ENCODE assay signal across 8 mouse cellular contexts in genomic region chr3:145648991-145649851, GRCm38 (mm10). TPM values are rescaled to one million over a fixed set of nuclear protein-coding genes. Genes with fewer than 3 reads are reported as not detected.
DNase-seq lines count a peak whose midpoint lies in the region; ATAC-seq lines count a peak whose summit lies in the region.

No protein-coding gene starts in this region.

- intact Hi-C loops in heart, postnatal 10 days (cut with DNase I) = loop anchor here (2.0 to 5.0 kb wide), 5 partner anchors 56 to 274 kb away; partner anchors contain the start of gene Bcl10

- ATAC-seq in megakaryocyte, adult 5-6 weeks (ENCODE audit: poor library complexity, severe bottlenecking) = no peak
- ATAC-seq in midbrain, embryonic 13.5 days = no peak

- DNase-seq in forebrain, embryonic 10.5 days (ENCODE audit: extremely low spot score, low spot score) = peak; percentile 69
- DNase-seq in heart, postnatal 10 days = peak; percentile 80 to 84
- peak; percentile 77 to 86 for DNase-seq in kidney, postnatal 4 days
- peak; percentile 36 for DNase-seq in urinary bladder, postnatal 10 days (ENCODE audit: low spot score)
- no peak for DNase-seq in cerebellum, postnatal 14 days

- peak overlapping the region; percentile 91 for H3K4me2 ChIP-seq in midbrain, embryonic 13.5 days (replicated peaks)

- under 1% methylated on average over 49 of the region's 49 CpGs for WGBS in forebrain, embryonic 10.5 days
- WGBS in midbrain, embryonic 13.5 days = under 1% methylated on average over 49 of the region's 49 CpGs

- H3K9me3 ChIP-seq in megakaryocyte, embryonic 14.5 days = 0 out of 2 replicates have a peak, but pooled peaks cover 5% of the 10 kb centered on the region
- no peaks in the 10 kb centered on the region for H3K9me3 ChIP-seq in forebrain, embryonic 10.5 days
- no peaks in the 10 kb centered on the region for H3K9me3 ChIP-seq in midbrain, embryonic 13.5 days

- peak overlapping the region; percentile 96 for H3K27ac ChIP-seq in forebrain, embryonic 10.5 days
- no peak overlapping the region for H3K27ac ChIP-seq in midbrain, embryonic 13.5 days

- H3K36me3 ChIP-seq in megakaryocyte, embryonic 14.5 days (replicated peaks; ENCODE audit: low read length) = no peaks in the 10 kb centered on the region
- H3K36me3 ChIP-seq in forebrain, embryonic 10.5 days (replicated peaks) = peaks cover 18% of the 10 kb centered on the region
- H3K36me3 ChIP-seq in midbrain, embryonic 13.5 days = no peaks in the 10 kb centered on the region

- peaks cover 57% of the 10 kb centered on the region for H3K4me1 ChIP-seq in megakaryocyte, embryonic 14.5 days
- H3K4me1 ChIP-seq in forebrain, embryonic 10.5 days = peaks cover 97% of the 10 kb centered on the region
- peaks cover 75% of the 10 kb centered on the region for H3K4me1 ChIP-seq in midbrain, embryonic 13.5 days (replicated peaks)

- H3K4me3 ChIP-seq in megakaryocyte, embryonic 14.5 days (replicated peaks) = peak overlapping the region; percentile 89
- peak overlapping the region; percentile 82 for H3K4me3 ChIP-seq in forebrain, embryonic 10.5 days
- peak overlapping the region; percentile 56 for H3K4me3 ChIP-seq in midbrain, embryonic 13.5 days (replicated peaks)

- H3K9ac ChIP-seq in midbrain, embryonic 13.5 days (replicated peaks) = peak overlapping the region; percentile 72

- H3K27me3 ChIP-seq in megakaryocyte, embryonic 14.5 days (replicated peaks) = peaks cover 77% of the 10 kb centered on the region
- H3K27me3 ChIP-seq in forebrain, embryonic 10.5 days (ENCODE audit: poor library complexity, severe bottlenecking) = peaks cover 37% of the 10 kb centered on the region
- peaks cover 64% of the 10 kb centered on the region for H3K27me3 ChIP-seq in midbrain, embryonic 13.5 days

RNA-seq across cellular contexts. Expression of gene Ccn1, which starts 0.6 kb away (rescaled TPM):
- 0.22 and 2.2 TPM in 2 replicates for polyA plus RNA-seq in megakaryocyte, embryonic 14.5 days (2012; ENCODE audit: insufficient read depth, low replicate concordance)
- not detected in 2 replicates for total RNA-seq in megakaryocyte, adult 5-6 weeks (2015)
- 0.08 and 0.15 TPM in 2 replicates for total RNA-seq in megakaryocyte, adult 5-6 weeks (2017)
- 49.9 and 64.8 TPM in 2 replicates for polyA plus RNA-seq in forebrain, embryonic 10.5 days (2016; fragmentation: Nextera tagmentation; extraction: Ambion mirVana)
- 10 to 100 TPM; 39.4 to 45.3 TPM for total RNA-seq in heart, postnatal 10 days (2021)
- 8.5 and 10.2 TPM in 2 replicates for polyA plus RNA-seq in midbrain, embryonic 13.5 days (2015; fragmentation: Nextera tagmentation; extraction: Ambion mirVana)

Comparison
In these comparisons a context has a peak if more than half of its experiments do, and no peak if none do; other contexts are left out.
1. DNase-seq: peak in forebrain, embryonic 10.5 days (single experiment), heart, postnatal 10 days (2 of 2), kidney, postnatal 4 days (2 of 2) and urinary bladder, postnatal 10 days (single experiment); none in cerebellum, postnatal 14 days (0 of 2).
2. Peak in every context shown above with its lines, with median percentiles within 50 percentile points of each other: H3K4me3 ChIP-seq.